Mouse (Mus musculus) G1E (cell line): ENCODE measurements around the gene Sh3bp4.

ENCODE experiments used
- CTCF ChIP-seq: IDR thresholded peaks from 2 replicates; pipeline ENCODE4 v1.5.1; 2012; ENCODE audit warnings: low read depth, low read length, inconsistent platforms, mixed read lengths
- GATA1 ChIP-seq: IDR thresholded peaks from 2 replicates; pipeline ENCODE4 v1.6.1; 2012; ENCODE audit warnings: borderline replicate concordance, low read length, inconsistent platforms, mixed read lengths
- TAL1 ChIP-seq: conservative IDR thresholded peaks from 2 replicates; pipeline ENCODE4 v1.6.1; 2012; ENCODE audit warnings: low read depth, low read length, inconsistent platforms, mixed read lengths

- TF ChIP-seq CTCF (no peak), GATA1 (no peak), TAL1 (no peak)
These were observed 32.2 kb downstream of the Sh3bp4 start for GRCm38 (mm10) chr1:89102231-89103003.
